Mouse (Mus musculus) layer of hippocampus, postnatal 36 days (tissue): ENCODE data around the gene Clk4. TPM values are rescaled to one million over a fixed set of nuclear protein-coding genes. Genes with fewer than 3 reads are reported as not detected.

Source experiments
- DNase-seq, 2 experiments: peaks; one replicate each; pipeline ENCODE4 v3.0.0; 2022
- total RNA-seq, 2 experiments: library from RNA; stranded (reverse); gene quantifications; 2 replicates each; pipeline ENCODE4 v1.2.3; 2021

Gene Clk4
- total RNA-seq, 2 experiments from 2014 or later: 130 to 140 TPM

- DNase-seq: no peak
These were observed 50.3 kb downstream of the Clk4 start for GRCm38 (mm10) chr11:51311846-51312245.

DNA sequence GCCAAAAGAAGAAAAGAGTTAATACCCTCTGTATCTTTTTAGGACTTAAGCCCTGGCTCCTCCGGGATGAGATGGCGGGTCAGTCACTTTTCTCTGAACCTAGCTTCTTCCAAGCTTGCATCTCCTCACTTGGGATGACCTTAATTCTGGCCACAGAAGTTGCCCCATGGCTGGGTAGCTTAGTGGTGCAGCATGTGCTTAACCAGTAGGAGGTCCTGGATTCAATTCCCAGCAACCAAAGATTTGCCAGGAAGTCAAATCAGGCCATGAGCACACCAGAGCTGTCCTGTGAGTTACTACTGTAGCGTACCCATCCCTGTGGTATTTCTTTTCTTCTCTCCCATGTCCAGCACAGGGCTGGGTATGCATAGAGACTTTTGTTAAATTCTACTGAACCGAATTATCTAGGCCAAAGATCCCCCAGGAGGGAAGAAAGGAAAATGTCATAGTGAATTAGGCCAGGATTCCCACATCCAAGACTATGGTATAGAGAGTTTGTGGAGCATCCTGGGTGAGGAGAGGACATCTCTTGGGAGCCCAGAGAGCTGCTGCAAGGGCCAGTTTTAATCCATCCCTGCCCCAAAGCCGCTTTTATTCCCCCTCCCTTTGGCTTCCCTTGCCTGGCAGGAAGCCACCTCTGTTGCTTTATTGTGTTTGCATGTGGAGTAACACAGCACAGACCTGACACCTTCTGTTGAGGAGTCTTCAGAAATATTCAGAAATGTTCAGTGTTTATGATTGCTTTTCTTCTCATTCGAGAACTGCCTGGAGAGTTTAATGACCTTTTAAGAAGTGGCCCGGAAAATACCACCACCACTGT is 54.7 kb downstream of the Clk4 start:
- DNase-seq: no peak

DNA sequence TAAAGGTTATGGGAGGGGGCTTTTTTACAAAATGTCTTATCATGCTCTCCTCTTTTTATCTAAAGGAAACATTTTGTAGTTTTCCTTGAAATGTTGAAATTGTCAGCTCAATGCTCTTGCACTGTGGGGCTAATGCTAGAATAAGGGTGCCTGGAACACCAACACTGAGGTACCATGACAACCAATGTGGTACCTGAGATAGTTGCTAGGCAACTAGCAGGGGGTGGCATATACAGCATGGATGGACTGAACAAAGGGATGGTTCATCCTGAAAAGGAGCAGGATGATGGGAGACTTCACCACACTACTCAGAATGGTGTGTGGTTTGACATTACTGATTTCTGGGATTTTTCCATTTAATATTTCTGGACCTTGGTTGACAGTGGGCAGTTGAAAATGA is 59.1 kb downstream of the Clk4 start:
- DNase-seq: no peak

GRCm38 (mm10) chr11:51326908-51327307 is 65.4 kb downstream of the Clk4 start:
- no peak for DNase-seq

- DNase-seq: no peak
These were observed 66.9 kb downstream of the Clk4 start for GRCm38 (mm10) chr11:51328387-51328942.

- DNase-seq: no peak
These were observed 68.5 kb downstream of the Clk4 start for GRCm38 (mm10) chr11:51329837-51330714.

Other genes starting within 250 kb of the Clk4 start
- not detected for gene Olfr54, start 247.5 kb upstream of the Clk4 start, total RNA-seq
- not detected for gene Olfr1375, start 213.6 kb upstream of the Clk4 start, total RNA-seq
- 1 to 10 TPM; 8.2 to 8.5 TPM for gene Zfp354a, start 202.5 kb upstream of the Clk4 start, total RNA-seq
- gene Gm12569, start 41.3 kb upstream of the Clk4 start, total RNA-seq: not detected
- not detected for gene BC049762, start 1.3 kb downstream of the Clk4 start, total RNA-seq
- 1 to 10 TPM; 4.2 to 4.9 TPM for gene Col23a1, start 28.2 kb downstream of the Clk4 start, total RNA-seq